Mouse (Mus musculus) right cerebral cortex, adult 2 months (tissue): ENCODE results near the gene Shmt2.

Source experiments
- DNase-seq, 2 experiments: peaks; one replicate each; pipeline ENCODE4 v3.0.0; 2021 to 2022; ENCODE audit warnings: low spot score in 2 of 2

The Shmt2 gene

GRCm38 (mm10) chr10:127512307-127512666, 10.0 kb downstream of the Shmt2 start:
- no peak for DNase-seq

GRCm38 (mm10) chr10:127511634-127512306, 10.5 kb downstream of the Shmt2 start:
- DNase-seq: peak; percentile 92 to 93

- DNase-seq: no peak
These were observed 11.2 kb downstream of the Shmt2 start for GRCm38 (mm10) chr10:127510895-127511617.

GRCm38 (mm10) chr10:127509837-127510701, 12.2 kb downstream of the Shmt2 start:
- no peak for DNase-seq

GRCm38 (mm10) chr10:127509051-127509836, 13.0 kb downstream of the Shmt2 start:
- peak; percentile 87 to 88 for DNase-seq

- DNase-seq: peak; percentile 68 to 82
These were observed 14.0 kb downstream of the Shmt2 start for GRCm38 (mm10) chr10:127508239-127508638.

GRCm38 (mm10) chr10:127500894-127501893, 21.1 kb downstream of the Shmt2 start, which contains the start of gene Stac3:
Gene Stac3 (plus strand): TSS chr10:127501686.
- DNase-seq: no peak

GRCm38 (mm10) chr10:127500042-127500441, 22.2 kb downstream of the Shmt2 start:
- DNase-seq: no peak

GRCm38 (mm10) chr10:127499516-127499915, 22.7 kb downstream of the Shmt2 start:
- DNase-seq: no peak

GRCm38 (mm10) chr10:127496156-127496555, 26.1 kb downstream of the Shmt2 start:
- no peak for DNase-seq

- DNase-seq: no peak
These were observed 30.1 kb downstream of the Shmt2 start for GRCm38 (mm10) chr10:127492118-127492517.

- DNase-seq: no peak
These were observed 31.1 kb downstream of the Shmt2 start for GRCm38 (mm10) chr10:127491128-127491512.

GRCm38 (mm10) chr10:127490160-127491127, 31.8 kb downstream of the Shmt2 start:
- DNase-seq: no peak

- DNase-seq: no peak
These were observed 33.4 kb downstream of the Shmt2 start for GRCm38 (mm10) chr10:127488856-127489255.

GRCm38 (mm10) chr10:127485235-127485634, 37.0 kb downstream of the Shmt2 start:
- DNase-seq: no peak

- DNase-seq: peak; percentile 70 to 77
These were observed 41.1 kb downstream of the Shmt2 start for GRCm38 (mm10) chr10:127480833-127481813.

- peak in 1 of 2 experiments; percentile 46 for DNase-seq
These were observed 43.1 kb downstream of the Shmt2 start for GRCm38 (mm10) chr10:127479131-127479530.

- DNase-seq: no peak
These were observed 44.9 kb downstream of the Shmt2 start for GRCm38 (mm10) chr10:127477301-127477700.
